Mouse (Mus musculus) natural killer cell, adult 2 months (primary cell): Measurements from ENCODE around the gene Ryr1.
"Not testable (repeated sequence)": the region's sequence is repeated elsewhere in the genome, so short reads cannot be mapped to it uniquely, and the experiment has no call there.

ENCODE experiments used
- DNase-seq, 2 experiments: peaks; one replicate each; pipeline ENCODE4 v3.0.0; 2022; ENCODE audit warnings: low spot score in 2 of 2

Gene Ryr1

DNA sequence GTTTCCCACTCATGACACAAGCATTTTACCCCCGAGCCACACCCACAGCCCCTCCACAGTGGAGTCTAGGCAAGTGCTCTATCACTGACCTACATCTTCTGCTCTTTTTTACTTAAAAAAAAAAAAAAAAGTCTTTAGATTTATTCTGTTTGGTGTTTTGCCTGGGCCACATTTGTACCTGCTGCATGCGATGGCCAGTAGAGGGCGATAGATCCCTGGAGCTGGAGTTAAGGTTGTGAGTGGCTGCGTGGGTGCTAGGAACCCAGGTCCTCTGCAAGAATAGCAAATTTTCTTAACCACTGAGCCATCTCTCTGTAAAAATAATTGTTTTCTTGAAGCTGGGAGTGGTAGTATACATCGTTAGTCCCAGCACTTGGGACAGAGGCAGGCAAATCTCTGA is 133.4 kb downstream of the Ryr1 start:
- DNase-seq = peak in 1 of 2 experiments; percentile 31

DNA sequence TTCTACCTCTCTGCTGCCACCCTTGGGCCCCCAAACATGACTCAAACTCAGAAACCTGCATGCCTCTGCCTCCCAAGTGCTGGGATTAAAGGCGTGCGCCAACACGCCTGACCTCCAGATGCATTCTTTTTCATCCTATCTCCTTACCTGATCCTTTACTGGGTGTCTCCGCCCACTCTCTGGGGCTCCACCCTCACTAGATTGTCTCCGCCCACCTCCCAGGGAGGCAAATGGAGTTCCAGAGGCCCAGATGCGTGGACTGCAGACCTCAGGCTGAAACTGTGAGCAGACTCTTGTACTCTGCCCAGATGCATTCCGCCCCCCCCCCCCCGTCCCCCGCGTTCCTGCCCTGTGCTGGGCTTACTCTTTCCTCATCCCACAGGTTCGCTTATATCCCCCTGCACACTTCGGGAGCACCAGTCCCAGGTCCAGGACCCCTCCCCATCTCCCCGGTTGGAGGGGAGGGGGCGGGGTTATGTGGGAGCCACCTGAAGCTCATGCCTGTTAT is 134.2 kb downstream of the Ryr1 start:
- no peak for DNase-seq

DNA sequence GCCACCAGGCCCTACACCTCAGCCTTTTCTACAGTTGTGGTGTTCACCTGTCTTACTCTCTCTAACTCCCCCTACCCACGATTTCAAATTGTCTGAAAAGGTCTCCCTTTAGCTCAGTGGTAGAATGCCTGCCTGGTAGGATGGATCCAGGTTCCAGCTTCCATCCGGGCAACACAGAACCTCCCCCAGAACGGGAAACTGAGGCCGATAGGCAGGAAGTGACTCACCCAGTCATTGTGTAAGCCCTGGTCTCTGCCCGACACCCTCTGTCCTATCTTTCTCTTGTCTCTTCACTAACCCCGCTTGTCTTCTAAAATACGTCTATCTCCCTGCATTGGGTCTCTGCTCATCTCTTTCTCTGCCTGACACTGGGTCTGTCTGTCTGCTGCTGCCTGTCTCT is 139.8 kb downstream of the Ryr1 start:
- no peak for DNase-seq

DNA sequence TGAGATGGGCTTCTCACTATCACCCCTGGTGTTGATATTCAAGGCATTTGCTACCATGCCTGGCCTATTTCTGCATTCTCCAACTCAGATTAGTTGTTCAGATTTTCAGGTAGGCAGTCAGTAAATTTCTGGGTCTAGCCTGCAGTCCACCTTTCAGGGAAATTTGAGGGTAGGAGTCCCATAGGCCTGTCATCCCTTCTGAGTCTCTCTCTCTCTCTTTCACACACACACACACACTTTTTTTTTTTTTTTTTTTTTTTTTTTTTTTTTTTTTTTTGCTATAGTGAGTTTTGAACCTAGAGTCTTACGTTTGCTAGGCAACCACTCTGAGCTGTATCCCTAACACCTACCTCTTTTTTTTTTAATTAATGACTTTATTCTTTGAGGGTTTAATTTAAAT is 140.5 kb downstream of the Ryr1 start:
- no peak for DNase-seq

DNA sequence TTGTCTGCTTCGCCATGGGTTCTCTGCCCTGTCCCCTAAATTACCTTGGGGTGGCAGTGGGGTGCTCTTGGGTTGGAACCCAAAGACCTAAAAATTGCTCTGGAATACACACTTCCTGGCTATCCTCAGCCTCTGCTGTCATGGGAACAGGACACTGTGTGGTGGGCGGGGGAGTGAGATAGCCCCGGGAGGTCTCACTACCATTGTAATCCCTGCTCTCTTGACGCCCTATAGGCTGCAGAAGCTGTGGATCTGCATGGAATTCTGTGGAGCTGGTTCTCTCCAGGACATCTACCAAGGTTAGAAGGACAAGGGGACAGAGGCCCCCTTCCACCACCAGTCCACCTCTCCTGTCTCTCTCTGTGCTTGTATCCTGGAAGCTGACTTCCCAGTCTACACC is 141.1 kb downstream of the Ryr1 start:
- DNase-seq = no peak

DNA sequence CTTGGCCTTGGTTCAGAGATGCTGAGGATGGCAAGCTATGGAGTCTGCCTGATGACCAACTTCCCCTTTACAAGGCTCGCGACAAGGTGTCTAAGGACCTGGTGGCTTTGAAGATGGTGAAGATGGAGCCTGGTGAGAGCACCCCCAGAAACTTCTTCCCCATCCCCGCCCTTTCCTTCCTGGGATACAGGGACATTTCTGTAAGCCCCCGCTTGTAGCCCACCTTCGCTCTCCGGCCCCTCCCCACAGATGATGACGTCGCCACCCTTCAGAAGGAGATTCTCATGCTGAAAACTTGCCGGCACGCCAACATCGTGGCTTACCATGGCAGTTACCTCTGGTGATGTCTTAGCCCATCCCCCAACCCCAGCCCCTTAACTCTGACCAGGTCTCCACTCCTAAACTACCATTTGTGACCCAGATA is 141.8 kb downstream of the Ryr1 start:
- DNase-seq = peak; percentile 17 to 47

DNA sequence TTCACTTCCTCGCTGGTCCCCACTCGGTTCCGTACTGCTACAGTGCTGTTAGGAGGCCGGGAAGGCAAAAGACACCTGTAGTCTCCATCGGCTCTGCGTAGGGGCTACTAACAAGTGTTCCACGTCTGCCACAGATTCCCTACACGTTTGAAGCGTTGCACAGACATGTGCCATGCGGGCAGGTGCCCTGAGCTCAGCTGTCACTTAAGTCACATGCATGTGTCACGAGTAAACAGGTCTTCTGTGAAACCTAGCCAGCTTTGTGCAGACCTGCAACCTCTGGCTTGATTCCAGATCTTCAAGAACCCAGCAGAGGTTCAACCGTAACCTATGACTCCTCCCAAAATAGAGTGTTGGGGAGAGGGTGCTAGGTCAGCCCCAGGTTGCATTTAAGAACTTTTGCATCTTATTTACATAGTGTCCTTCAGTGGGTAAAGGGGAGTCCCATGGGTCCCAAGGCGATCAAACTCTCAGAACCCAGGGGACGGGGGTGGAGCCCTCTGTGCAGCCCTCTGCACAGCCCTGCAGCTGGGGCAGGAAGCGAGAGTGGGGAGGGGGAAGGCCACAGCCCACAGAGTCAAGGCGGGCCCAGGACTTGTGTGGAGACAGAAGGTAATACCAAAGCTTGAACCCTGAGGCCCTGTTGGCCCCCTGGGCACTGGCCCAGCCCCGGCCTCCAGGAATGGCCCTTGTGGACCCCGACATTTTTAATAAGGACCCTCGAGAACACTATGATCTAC is 142.5 kb downstream of the Ryr1 start:
- DNase-seq = peak; percentile 58 to 91

DNA sequence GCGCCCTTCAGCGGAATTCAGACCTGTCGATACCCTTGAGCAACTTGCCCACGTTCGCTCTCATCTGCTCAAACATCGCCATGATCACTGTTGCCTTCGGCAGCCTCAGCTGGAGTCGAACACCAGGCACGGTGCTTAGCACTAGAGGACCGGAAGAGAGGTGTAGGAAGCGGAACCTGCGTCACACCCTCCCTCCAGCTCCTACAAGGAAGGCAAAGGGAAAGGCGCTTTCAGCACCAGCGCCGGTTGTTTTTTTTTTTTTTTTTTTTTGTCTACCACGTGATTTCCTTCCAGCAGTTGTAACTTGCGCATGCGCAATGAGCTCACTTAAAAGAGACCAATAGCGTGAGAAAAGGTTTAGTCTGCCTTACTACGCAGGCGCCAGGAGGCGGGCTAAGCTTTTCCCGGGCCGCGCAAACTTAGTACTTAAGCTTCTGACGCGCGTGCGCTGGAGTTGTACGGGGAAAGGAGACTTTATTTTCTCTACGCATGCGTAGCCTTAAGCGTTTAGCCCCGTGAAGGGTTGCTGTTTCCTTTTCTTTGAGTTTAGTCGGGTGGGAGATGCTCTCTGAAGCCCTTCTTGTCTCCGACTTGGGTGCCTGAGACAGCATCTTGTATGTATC is 143.2 kb downstream of the Ryr1 start, which contains the start of the genes Eif3k and Map4k1:
Gene Eif3k, minus strand, starts transcription at position 214 of the 623 bp plus-strand sequence.
Gene Map4k1, plus strand, starts transcription at position 400 of the 623 bp plus-strand sequence.
- DNase-seq = peak; percentile 95 to 96

DNA sequence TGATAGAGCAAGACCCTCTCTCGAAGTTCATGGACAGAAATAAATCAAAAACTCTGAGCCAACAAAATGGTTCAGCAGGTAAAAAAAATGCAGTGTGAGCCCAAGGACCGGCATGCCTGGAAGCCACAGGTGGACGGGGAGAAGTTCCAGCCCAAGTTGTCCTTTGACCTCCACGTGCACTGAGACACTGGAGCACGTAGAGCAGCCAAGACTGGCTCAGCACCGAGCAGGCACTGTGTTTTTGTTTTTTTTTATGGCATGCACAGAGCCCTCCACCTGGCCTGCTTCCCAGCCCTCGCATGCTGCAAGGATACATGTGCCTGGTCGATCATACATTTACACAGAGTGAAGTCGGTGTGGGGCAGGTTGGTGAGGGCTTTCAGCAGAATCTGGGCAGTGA is 147.4 kb downstream of the Ryr1 start:
- no peak for DNase-seq

DNA sequence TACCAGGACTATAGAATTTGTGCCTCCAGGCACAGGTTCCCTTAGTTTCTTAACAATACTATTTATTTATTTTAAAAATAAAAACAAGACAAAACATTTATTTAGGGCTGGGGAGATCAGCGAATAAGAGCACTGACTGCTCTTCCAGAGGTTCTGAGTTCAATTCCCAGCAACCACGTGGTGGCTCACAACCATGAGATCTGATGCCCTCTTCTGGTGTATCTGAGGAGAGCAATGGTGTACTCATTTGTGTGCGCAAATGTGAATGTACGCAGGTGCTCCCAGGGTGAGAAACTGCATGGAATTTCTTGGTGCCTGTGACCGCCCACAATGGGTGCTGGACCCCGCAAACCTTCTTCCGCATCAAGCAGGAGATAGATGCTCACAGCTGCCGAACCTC is 152.0 kb downstream of the Ryr1 start:
- DNase-seq = no peak

DNA sequence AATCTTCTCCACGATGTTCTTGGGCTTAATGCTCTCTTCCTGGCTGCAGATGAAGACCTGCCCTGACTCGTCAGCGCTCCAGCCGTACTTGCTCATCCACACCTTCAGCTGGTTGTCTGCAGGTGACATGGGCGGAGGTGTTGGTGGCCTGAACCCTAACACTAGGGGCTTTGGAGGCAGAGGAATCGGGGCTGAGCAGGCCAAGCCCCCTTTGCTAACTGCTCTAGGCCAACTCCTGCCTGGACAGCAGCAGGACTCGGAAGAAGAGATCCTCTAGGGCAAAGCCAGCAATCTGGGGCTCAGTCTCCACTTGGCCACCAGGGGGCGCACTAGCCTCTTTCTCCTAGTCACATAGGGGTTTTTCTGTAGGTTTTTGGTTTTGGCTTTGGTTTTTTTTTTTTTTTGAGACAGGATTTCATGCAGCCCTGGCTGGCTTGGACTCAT is 152.4 kb downstream of the Ryr1 start:
- peak; percentile 77 to 86 for DNase-seq

DNA sequence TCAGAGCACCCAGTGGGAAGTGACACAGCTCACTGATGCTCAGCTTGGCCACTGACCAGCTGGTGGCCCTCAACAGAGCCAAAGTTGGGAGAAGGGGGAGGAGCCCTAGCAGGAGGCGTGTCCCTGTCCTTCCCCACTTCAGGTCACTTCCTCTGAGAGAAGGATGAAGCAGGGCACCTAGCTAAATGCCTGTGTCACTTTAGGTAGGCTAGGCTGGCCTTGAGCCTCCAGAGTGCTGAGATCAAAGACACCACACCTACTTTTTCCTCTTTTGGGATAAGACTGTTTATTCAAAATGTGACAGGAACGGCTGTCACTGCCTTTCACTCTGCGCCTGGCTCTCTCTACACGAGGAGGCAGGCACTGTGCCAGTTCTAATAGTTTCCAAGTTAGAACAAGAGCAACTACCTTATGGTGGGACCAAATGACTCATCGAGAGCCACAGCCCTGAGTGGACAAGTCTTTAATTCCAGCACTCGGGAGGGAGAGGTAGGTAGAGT is 153.2 kb downstream of the Ryr1 start:
- no peak for DNase-seq

DNA sequence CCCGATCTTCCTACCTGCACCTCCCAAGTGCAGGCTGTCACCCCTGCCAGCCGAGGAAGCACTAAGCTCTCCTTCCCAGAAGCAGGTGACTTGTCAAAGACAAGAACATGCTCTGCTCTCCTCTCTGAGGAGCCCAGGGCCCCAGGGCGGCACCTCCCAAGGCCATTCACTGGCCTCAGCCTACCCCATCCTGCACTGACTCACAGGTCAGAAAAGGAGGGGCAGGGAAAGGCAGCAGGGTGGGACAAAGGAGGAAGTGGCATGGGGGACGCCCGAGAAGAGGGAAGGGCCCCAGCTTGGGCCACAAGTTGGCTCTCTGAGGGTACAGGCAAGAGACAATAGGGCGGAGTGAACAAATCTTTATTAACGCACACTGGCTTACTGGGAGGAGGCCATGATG is 153.9 kb downstream of the Ryr1 start:
- no peak for DNase-seq

DNA sequence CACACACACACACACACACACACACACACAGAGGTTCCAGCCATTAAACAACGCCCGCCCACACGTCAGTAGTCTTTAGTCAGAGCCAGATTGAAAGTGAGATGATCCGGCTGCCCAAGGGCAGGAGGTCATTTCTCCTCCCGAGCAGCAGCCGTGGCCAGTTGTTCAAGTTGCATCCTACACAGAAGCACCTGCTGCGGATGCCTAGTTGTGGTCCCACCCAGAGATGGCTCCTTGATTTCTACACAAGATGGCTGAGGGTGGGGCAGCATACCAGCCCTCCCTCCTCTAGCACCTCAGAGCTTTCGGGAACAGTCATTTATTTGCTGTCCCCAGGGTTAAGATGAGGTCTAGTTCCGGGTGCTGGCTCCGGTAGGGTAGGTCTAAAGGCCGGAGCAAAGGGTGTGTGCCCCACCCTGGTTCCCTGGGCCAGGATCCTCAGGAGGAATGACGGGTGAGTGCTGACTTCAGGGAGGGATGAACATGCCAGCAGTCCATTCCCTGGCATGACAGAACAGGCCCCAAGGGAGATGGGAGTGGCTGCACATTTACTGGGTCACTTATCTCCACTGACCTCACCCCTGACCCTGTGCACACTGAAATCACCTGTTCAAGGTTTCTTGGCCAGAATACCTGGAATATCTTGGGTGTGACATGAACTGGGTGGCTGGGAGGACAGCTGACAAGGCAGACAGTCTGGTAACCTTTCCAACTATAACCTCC is 155.1 kb downstream of the Ryr1 start:
- no peak for DNase-seq

DNA sequence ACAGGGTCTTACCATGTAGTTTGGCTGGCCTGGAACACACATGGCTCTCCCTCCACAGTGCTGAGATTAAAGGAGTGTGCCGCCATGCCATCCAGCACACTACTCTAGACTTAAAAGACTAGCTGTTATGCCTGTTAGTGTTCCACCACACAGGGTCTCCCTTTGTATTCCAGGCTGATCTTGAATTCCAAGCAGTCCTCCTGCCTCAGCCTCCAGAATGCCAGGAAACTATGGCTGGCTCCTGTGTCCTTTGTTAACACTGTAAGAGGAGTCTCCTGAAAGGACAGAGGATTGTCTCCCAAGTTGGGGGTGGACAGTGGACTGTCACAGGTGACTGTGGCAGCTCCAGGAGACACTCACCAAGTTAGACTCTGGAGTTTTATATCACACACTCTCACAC is 155.7 kb downstream of the Ryr1 start:
- no peak for DNase-seq

DNA sequence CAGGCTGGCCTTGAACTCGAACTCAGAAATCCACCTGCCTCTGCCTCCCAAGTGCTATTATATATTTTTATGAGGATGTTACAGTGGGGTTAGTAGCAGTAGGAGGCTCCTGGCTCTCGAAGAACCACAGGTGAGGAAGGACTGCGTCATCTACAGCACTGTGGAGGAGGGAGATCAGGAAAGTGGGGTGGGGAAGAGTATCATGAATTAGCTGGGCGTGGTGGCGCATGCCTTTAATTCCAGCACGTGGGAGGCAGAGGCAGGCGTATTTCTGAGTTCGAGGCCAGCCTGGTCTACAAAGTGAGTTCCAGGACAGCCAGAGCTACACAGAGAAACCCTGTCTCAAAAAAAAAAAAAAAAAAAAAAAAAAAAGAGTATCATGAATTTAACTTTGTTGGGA is 156.9 kb downstream of the Ryr1 start:
- not testable (repeated sequence) for DNase-seq

DNA sequence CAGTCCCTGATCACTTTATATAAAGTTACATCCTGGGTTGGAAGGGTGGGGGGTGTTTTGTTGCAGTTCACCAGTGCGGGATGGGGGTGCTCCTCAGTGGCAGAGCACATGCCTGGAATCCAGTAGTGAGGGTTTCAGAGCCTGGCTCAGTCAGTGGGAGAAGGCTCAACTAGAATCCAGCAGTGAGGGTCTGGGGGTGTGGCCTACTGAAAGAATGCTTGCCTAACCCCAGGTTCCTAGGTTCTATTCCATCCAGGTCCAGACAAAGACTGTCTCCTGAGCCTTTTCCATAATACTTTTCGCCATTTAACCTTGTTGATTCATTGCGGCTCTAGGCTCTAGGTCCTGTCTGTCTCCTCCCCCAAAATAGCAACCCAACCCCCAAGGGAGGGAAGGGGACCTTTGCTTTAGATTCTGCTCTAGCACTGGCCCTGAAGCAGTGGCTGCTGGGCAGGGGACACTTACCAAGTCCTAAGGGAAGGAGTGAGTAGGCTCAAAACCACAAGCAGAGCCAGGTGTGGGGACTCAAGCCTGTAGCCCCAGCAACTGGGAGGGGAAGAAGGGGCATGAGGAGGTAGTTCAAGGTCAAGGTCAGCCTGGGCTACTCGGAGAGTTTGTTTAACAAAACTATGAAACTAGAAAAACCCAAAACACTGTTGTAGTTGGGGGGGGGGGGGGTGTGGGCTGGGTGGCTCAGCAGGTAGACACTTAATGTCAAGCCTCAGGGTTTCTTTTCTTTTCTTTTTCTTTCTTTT is 158.1 kb downstream of the Ryr1 start:
- DNase-seq = no peak

DNA sequence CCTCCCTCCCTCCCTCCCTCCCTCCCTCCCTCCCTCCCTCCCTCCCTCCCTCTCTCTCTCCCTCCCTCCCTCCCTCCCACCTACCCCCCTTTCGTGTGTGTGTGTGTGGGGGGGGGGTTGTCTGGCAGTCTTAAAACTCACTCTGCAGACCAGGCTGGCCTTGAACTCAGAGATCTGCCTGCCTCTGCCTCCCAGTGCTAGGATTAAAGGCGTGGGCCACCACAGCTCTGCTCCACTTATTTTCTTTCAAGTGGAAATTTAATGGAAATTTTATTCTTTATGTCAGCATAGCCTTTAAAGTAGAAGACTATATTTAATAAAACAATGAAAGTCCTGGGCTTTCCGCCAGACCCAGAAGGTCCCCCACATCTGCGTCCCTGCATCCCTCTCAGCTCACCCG is 158.8 kb downstream of the Ryr1 start:
- DNase-seq = no peak

DNA sequence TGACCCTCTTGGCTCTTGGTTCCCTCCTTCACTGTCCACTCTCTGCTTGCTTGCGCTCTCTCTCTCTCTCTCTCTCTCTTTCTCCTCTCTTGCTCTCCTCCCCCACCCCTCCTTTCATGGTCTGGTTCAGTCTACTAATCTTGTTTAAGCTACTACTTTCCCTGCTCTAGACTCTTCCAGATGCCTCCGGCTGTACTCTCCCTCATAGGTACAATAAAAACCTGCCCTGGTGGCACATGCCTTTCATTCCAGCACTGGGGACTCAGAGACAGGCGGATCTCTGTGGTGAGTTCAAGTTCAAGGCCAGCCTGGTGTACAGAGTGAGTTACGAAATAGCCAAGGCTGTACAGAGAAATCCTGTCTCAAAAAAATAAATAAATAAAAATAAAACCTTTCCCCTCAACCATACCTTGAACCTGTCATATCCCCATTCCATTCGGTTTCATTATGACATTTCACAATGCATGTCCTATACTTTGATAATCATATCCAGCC is 159.6 kb downstream of the Ryr1 start:
- DNase-seq = no peak

DNA sequence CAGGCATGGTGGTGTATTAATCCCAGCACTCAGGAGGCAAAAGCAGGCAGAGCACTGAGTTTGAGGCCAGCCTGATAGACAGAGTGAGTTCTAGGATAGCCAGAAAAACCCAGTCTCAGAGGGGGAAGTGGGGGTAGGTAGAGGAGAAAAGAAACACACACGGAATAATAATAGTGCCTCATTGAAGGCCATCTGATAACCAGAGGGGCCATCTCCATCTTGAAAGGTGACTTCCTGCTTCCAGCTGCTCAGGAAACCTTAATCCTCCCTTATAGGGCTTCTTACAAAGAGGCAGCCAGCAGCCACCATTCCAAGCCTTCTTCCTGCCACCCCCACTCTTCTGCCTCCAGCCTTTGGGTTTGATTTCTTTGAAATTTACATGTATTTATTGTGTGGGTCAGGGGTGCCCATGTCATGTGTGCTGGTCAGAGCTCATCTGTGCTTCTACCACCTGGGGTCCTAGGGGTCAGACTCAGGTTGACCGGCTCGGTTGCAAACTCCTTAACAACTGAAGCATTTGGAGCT is 161.5 kb downstream of the Ryr1 start:
- no peak for DNase-seq
